Mouse (Mus musculus) megakaryocyte-erythroid progenitor cell, adult 5-6 weeks (primary cell): ENCODE measurements around the gene Rap2a. TPM values are rescaled to one million over a fixed set of nuclear protein-coding genes. Genes with fewer than 3 reads are reported as not detected.

Experiments used
- ATAC-seq: replicated peaks from 2 replicates; pipeline ENCODE4 v1.8.0; 2016; ENCODE audit warnings: mild to moderate bottlenecking, inconsistent platforms; ENCODE audit not compliant: severe bottlenecking, poor library complexity, low FRiP score, low TSS enrichment
- total RNA-seq, 2 experiments: library from RNA; stranded (forward) in 1 of 2; stranded (reverse) in 1 of 2; fragments of 200-1000, 215-1000 nt in 1 of 2; fragments of >200 nt in 1 of 2; fragmentation: Nextera tagmentation in 1 of 2; gene quantifications; 2 replicates each; pipeline ENCODE4 v1.2.3; 2014 to 2017

The Rap2a gene
- total RNA-seq, 2 experiments from 2014 or later: 3.1 to 3.4 TPM

GRCm38 (mm10) chr14:120534841-120535271 lies 56.6 kb downstream of the Rap2a start:
- no peak for ATAC-seq

DNA sequence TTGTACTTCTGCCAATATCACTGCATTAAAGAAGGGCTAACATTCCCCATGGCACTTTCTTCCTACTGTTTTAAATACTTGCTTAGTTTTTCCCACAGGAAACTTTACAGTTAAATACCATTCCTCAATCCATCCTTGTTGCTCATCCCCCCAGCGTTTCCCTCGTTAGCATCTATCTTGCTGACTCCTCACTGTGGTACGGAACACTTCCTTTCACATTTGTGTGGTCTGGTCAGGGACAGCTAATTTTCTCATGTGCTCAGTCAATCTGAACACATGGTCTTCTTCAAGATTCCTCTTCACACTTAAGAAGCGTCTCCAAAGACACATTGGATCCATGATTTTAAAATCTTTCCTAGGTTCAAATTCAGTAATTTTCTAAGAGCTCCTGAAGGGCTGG lies 57.2 kb downstream of the Rap2a start:
- ATAC-seq: no peak

GRCm38 (mm10) chr14:120535924-120536323 lies 57.7 kb downstream of the Rap2a start:
- no peak for ATAC-seq

DNA sequence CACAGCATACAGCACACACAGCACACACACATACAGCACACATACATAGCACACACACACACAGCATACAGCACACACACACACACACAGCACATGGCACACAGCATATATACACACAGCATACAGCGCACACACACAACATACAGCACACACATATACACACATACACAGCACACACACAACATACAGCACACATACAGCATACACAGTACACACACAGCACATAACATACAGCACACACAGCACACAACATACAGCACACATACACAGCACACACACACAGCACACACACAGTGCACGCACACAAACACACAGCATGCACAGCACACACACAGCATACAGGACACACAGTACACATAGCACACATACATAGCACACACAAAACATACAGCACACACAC lies 60.9 kb downstream of the Rap2a start:
- no peak for ATAC-seq

DNA sequence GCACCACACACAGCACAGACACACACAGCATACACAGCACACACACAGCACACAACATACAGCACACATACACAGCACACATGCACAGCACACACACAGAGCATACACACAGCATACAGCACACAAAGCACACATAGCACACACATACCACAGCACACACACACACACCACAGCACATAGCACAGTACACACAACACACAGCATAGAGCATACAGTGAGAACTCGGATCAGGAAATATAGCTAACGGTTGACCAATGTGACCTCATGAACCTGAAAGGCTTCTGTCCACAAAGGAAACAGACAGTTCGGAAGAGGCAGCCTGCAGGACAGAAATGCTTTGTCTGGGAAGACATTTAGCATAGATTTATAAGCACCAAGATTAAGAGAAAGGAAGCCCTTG lies 61.4 kb downstream of the Rap2a start:
- no peak for ATAC-seq

GRCm38 (mm10) chr14:120542445-120542844 lies 64.2 kb downstream of the Rap2a start:
- no peak for ATAC-seq

- no peak for ATAC-seq
These were observed 64.7 kb downstream of the Rap2a start for GRCm38 (mm10) chr14:120542976-120543375.

DNA sequence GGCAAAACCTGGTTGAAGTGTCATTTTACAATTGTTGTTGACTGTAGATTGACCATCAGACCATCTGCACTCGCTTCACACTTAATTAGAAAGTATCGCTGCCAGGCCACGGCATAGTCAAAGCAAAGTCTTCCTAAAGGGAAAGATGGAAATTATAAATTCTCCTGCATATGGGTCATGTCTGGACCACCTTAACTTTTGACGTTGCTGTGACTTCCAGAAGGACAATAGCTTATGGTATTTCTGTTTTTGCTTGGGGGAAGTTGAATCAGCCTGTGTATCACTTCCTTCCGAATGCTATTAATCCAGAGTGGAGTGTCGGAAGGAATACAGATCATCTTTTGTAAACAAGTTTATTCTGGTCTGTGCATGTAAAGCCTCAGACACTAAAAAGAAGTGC lies 65.6 kb downstream of the Rap2a start:
- no peak for ATAC-seq

- no peak for ATAC-seq
These were observed 66.3 kb downstream of the Rap2a start for GRCm38 (mm10) chr14:120544495-120544894.

DNA sequence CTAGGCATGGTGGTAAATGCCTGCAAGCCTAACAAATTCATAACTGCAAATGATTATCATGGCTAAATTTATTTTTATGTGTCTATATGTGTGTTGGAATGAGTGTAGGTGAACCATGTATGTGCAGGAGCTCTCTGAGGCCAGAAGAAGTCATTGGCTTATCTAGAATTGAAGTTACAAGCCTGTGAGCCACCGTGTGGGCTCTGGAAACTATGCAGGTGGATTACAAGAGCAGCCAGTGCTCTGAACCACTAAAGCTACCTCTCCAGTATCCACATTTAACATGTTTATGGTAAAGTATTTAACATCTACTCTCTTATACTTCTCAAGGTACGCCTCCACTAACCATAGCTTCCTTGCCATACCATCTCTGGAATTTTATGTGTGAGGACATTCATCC lies 66.7 kb downstream of the Rap2a start:
- ATAC-seq: peak; percentile 59; the same call in 1 of the 2 replicates

Other genes with a start within 250 kb of the Rap2a start
- 27.2 and 33.1 TPM in 2 replicates for gene Mbnl2, start 202.8 kb upstream of the Rap2a start, total RNA-seq (2014; fragmentation: Nextera tagmentation)
- 35.3 and 44.1 TPM in 2 replicates for gene Mbnl2, start 202.8 kb upstream of the Rap2a start, total RNA-seq (2017)